Mouse (Mus musculus) NIH3T3 (cell line): ENCODE results near the gene Tspan1.

ENCODE experiments used
- DNase-seq: peaks from one replicate; pipeline ENCODE4 v3.0.0-alpha.2; 2012; ENCODE audit warnings: low read depth

Gene Tspan1

GRCm38 (mm10) chr4:116167404-116167803 is at the start of gene Tspan1:
Tspan1 (minus strand) TSS chr4:116167601.
- DNase-seq = no peak

- peak; percentile 65 for DNase-seq
These were observed 49.6 kb upstream of the Tspan1 start for GRCm38 (mm10) chr4:116217046-116217445.

DNA sequence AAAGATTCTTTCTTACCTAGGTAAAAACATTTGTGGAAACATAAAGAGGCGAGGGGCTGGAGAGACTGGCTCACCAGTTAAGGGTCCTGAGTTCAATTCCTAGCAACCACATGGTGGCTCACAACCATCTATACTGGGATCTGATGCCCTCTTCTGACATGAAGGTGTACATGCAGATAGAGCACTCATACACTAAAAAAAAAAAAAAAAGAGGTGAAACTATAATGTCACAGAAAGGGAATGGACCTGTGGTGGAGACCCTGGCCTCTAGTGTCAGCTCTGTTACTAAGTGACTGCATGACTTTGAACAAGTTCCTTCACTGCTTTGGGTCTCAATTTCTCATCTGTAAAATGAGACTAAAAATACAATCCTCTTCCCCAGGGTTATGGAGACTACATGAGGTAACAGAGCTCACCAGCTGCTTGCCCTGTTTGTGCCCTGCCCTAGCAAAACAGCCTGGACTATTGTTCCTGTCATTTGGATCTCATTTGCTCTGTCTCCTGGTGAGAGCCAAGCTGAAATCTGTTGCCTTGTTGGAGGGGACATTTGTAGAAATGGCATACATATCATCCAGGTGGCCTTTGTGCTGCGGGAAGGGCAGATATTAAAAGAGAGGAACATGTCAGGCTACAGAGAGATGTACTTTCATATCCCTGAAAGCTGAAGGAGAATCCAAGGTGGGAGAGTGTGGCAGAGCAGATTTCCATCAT is 48.6 kb upstream of the Tspan1 start:
- DNase-seq = no peak

DNA sequence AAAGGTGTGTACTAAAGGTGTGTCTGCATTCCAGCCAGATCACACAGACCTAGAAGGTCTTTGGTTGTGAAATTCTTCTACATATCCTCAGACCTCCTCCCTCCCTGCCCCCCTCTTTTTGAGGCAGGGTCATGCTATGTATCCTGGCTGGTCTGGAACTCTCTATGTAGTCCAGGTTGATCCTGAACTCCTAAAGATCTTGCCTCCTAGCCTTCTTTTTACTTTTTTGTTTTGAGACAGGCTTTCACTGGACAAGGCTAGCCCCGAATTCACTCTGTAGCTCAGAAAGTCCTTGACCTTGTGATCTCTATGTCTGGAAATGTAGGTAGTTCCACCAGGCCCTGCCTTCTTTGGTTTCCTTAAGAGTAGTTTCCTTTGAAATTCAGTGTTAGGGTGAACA is 41.5 kb upstream of the Tspan1 start:
- DNase-seq = no peak

- DNase-seq = peak; percentile 65
These were observed 39.1 kb upstream of the Tspan1 start for GRCm38 (mm10) chr4:116206531-116206930.

- no peak for DNase-seq
These were observed 37.0 kb upstream of the Tspan1 start for GRCm38 (mm10) chr4:116204422-116204821.

DNA sequence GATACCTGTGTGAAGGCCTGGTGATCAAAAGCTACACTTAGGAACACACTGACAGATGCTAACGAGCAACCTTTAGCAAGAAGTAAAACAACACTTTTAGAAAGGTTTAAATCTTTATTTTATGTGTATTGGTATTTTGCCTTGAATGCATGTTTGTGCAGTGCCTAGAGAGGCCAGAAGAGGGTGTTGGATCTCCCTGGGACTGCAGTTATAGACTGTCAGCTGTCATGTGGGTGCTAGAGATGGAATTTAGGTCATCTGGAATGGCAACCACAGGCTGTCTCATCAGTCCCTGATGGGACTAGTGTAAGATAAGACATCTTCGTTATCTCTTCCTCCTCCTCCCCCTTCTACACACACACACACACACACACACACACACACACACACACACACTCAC is 31.0 kb upstream of the Tspan1 start:
- DNase-seq = peak; percentile 29

GRCm38 (mm10) chr4:116193583-116194383 is 26.4 kb upstream of the Tspan1 start:
- DNase-seq = no peak

DNA sequence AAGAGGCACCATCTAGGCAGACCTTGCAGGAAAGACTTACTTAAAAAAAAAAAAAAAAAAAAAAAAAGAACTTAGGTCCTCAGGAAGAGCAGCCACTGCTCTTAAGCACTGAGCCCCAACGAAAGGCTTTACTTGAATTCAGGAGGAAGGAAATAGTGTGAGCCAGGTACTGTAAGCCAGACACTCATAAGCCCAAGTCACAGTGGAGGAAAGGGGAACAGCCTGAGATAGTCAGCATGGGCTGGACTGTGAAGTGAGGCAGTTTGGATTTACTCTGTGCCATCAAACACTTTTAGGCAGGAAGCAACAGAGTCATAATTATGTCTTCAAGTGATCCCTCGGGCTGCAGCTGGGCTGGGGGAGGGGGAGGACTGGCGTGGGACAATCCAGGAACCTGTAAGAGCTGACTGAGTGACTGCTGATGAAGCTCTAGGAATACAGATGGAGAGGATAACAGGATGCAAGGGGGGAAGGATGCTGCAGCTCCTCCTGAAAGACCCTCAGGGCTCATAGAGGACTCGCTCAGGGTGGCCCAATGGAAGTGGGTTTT is 25.0 kb upstream of the Tspan1 start:
- no peak for DNase-seq

- DNase-seq = no peak
These were observed 17.7 kb upstream of the Tspan1 start for GRCm38 (mm10) chr4:116185083-116185482.

- DNase-seq = peak; percentile 34
These were observed 15.3 kb upstream of the Tspan1 start for GRCm38 (mm10) chr4:116182745-116183144.

DNA sequence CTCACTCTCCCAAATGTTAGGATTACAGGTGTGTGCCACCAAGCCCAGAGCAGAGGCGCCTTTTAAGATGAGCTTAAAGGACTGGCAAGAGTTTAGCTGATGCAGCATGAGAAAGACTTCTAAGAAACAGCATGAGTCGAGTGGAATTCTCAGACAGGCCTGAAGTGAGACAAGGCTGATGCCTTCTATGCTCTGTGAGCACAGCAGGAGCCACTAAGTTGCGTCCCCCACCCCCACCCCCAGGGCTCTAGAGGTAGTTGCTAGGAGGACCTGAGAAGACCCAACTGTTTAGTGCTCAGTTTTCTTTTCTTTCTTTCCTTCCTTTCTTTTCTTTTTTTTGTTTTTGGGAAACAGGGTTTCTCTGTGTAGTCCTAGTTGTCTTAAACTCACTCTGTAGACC is 14.7 kb upstream of the Tspan1 start:
- DNase-seq = no peak

DNA sequence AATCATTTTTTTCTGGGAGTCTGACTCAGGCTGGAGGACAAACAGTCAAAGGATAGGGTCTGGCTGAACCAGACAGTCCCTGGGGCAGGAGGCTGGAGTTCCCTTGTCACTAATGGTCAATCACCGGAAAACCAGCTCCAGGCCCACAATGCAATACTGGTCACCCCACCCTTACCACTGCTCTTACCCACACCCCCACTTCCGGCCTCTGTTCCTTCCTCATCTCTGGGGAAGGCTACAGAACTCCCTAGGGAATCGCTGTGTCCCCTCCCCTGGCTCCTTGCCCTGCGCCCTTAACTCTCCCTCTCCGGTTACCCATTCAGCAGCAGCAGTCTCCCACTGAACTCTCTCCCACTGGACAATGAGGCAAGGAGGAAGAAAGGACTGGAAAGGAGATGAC is 9.7 kb upstream of the Tspan1 start:
- no peak for DNase-seq

DNA sequence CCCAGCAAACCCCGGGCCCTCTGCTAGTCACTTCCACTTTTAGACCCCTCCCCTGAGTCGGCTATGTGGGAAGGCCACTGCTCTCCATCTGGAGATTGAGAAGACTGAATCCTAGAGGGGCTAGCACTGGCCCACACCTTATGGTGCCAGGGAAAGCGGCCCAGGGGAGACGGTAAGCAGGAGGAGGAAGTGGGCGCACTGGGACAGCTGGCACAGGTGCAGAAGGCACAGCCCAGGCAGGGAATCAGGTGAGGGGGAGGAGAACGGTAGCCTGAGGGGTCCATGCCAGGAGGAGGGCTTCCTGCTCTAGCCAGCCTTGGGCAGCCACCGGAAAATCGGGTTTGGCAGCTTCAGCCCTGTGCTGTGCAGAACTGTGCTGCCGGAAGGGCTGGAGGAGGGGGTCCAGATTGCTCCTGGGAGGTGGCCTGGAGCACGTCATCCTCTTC is 9.2 kb upstream of the Tspan1 start:
- no peak for DNase-seq

GRCm38 (mm10) chr4:116175711-116176542 is 8.5 kb upstream of the Tspan1 start:
- peak; percentile 52 for DNase-seq

GRCm38 (mm10) chr4:116175136-116175535 is 7.7 kb upstream of the Tspan1 start:
- DNase-seq = no peak

GRCm38 (mm10) chr4:116174466-116175116 is 7.2 kb upstream of the Tspan1 start:
- DNase-seq = peak; percentile 44

- no peak for DNase-seq
These were observed 6.4 kb upstream of the Tspan1 start for GRCm38 (mm10) chr4:116173752-116174151.

- no peak for DNase-seq
These were observed 5.7 kb upstream of the Tspan1 start, which contains the start of the genes 1700042G07Rik and Gm49337 for GRCm38 (mm10) chr4:116173072-116173471. 1700042G07Rik (plus strand) TSS chr4:116173372. Gm49337 (plus strand) TSS chr4:116173384.

DNA sequence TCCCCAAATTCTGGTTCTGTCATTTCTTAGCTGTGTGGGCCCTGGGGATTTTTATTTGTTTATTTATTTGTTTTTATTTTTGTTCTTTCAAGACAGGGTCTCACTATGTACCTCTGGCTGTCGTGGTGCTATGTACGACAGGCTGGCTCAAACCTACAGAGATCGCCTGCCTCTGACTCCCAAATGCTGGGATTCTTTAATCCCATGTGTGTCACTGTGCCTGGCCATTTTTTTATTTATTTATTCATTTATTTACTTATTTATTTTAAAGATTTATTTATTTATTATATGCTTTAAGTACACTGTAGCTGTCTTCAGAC is 1.9 kb upstream of the Tspan1 start:
- DNase-seq = no peak

- DNase-seq = peak; percentile 86
These were observed 1.4 kb upstream of the Tspan1 start for GRCm38 (mm10) chr4:116168617-116169352.
